Mouse (Mus musculus): ENCODE data around the gene Efcab12. TPM values are rescaled to one million over a fixed set of nuclear protein-coding genes. Genes with fewer than 3 reads are reported as not detected.

The Efcab12 gene
- total RNA-seq (2014; rRNA removed), result 3.2 and 3.8 TPM in 2 replicates
- 1.5 and 2.1 TPM in 2 replicates for polyA plus RNA-seq (2015; fragmentation: Nextera tagmentation; extraction: Ambion mirVana)

- peak; percentile 54 for TF ChIP-seq CTCF (IDR thresholded peaks at IDR 0.05)
- Histone ChIP-seq H3K36me3 (ENCODE audit: insufficient read depth, low read length) (no peaks in the 10 kb centered on the region), H3K4me1 (ENCODE audit: insufficient read depth, low read length) (no peaks in the 10 kb centered on the region), H3K9ac (replicated peaks; ENCODE audit: low read length, poor library complexity, severe bottlenecking) (0 out of 2 replicates have a peak within 1 kb of the TSS, but pooled peaks have one; percentile 1), H3K9me3 (ENCODE audit: low read length) (no peaks in the 10 kb centered on the region), H3K4me2 (ENCODE audit: low read depth, low read length, poor library complexity, severe bottlenecking) (peak within 1 kb of the TSS; percentile 56), H3K27ac (ENCODE audit: low read depth, low read length) (no peak within 1 kb of the TSS), H3K4me3 (ENCODE audit: low read depth, low read length) (peak within 1 kb of the TSS; percentile 32), H3K27me3 (ENCODE audit: insufficient read depth, low read length) (no peaks in the 10 kb centered on the region)
- WGBS, result 1% methylated on average over 19 of the region's 19 CpGs
- ATAC-seq (ENCODE audit: low FRiP score) (peak; percentile 93), DNase-seq (ENCODE audit: low spot score) (peak; percentile 86)
Observed at GRCm38 (mm10) chr6:115838161-115838597, at the start of gene Efcab12. Gene Efcab12, minus strand, starts transcription at chr6:115838412.

- WGBS, result 80% methylated on average over 4 of the region's 4 CpGs
- peaks cover 25% of the 10 kb centered on the region for H3K36me3 ChIP-seq (ENCODE audit: insufficient read depth, low read length)
- ATAC-seq (ENCODE audit: low FRiP score), result no peak
Observed at GRCm38 (mm10) chr6:115886894-115887293, 48.7 kb upstream of the Efcab12 start.

GRCm38 (mm10) chr6:115884018-115884417 lies 45.8 kb upstream of the Efcab12 start:
- H3K9me3 ChIP-seq (ENCODE audit: low read length), result no peaks in the 10 kb centered on the region
- no peak for TF ChIP-seq CTCF (IDR thresholded peaks at IDR 0.05)
- no peaks in the 10 kb centered on the region for H3K4me1 ChIP-seq (ENCODE audit: insufficient read depth, low read length)
- peaks cover 34% of the 10 kb centered on the region for H3K36me3 ChIP-seq (ENCODE audit: insufficient read depth, low read length)
- H3K9ac ChIP-seq (replicated peaks; ENCODE audit: low read length, poor library complexity, severe bottlenecking), result no peak overlapping the region
- no peak overlapping the region for H3K27ac ChIP-seq (ENCODE audit: low read depth, low read length)
- H3K4me2 ChIP-seq (ENCODE audit: low read depth, low read length, poor library complexity, severe bottlenecking), result no peak overlapping the region
- ATAC-seq (ENCODE audit: low FRiP score) (no peak), DNase-seq (ENCODE audit: low spot score) (no peak)
- no peak overlapping the region for H3K4me3 ChIP-seq (ENCODE audit: low read depth, low read length)
- H3K27me3 ChIP-seq (ENCODE audit: insufficient read depth, low read length), result no peaks in the 10 kb centered on the region

More at GRCm38 (mm10) chr6:115886894-115887293, 48.7 kb upstream of the Efcab12 start:
- Histone ChIP-seq H3K9me3 (ENCODE audit: low read length) (no peaks in the 10 kb centered on the region), H3K4me2 (ENCODE audit: low read depth, low read length, poor library complexity, severe bottlenecking) (no peak overlapping the region), H3K27me3 (ENCODE audit: insufficient read depth, low read length) (no peaks in the 10 kb centered on the region), H3K4me3 (ENCODE audit: low read depth, low read length) (no peak overlapping the region), H3K27ac (ENCODE audit: low read depth, low read length) (no peak overlapping the region), H3K4me1 (ENCODE audit: insufficient read depth, low read length) (no peaks in the 10 kb centered on the region), H3K9ac (replicated peaks; ENCODE audit: low read length, poor library complexity, severe bottlenecking) (no peak overlapping the region)
- no peak for DNase-seq (ENCODE audit: low spot score)
- TF ChIP-seq CTCF (IDR thresholded peaks at IDR 0.05), result no peak

DNA sequence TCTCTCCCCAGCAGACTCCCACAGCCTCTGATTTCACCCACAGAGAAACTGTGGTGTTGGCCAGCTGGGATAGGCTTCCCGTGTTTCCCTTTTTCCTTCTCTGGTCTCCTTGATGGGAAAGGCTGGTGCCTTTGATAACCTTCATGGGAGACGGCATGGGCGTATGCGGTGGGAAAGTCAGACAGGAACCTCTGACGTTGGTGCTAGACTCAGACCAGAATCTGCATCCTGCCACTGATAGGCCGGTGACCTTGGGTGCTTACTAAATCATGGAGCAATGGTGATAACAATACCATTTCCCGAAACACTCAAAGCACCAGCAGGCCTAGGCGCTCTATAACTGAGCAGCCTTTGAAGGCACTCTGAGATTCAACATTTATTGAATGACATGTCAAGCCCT lies 42.5 kb upstream of the Efcab12 start:
- Histone ChIP-seq H3K9me3 (ENCODE audit: low read length) (no peaks in the 10 kb centered on the region), H3K4me2 (ENCODE audit: low read depth, low read length, poor library complexity, severe bottlenecking) (no peak overlapping the region), H3K27ac (ENCODE audit: low read depth, low read length) (no peak overlapping the region), H3K4me3 (ENCODE audit: low read depth, low read length) (no peak overlapping the region), H3K36me3 (ENCODE audit: insufficient read depth, low read length) (peaks cover 43% of the 10 kb centered on the region), H3K4me1 (ENCODE audit: insufficient read depth, low read length) (no peaks in the 10 kb centered on the region), H3K27me3 (ENCODE audit: insufficient read depth, low read length) (no peaks in the 10 kb centered on the region), H3K9ac (replicated peaks; ENCODE audit: low read length, poor library complexity, severe bottlenecking) (no peak overlapping the region)
- 88% methylated on average over 8 of the region's 8 CpGs for WGBS
- TF ChIP-seq CTCF (IDR thresholded peaks at IDR 0.05), result no peak
- DNase-seq (ENCODE audit: low spot score), result no peak
- ATAC-seq (ENCODE audit: low FRiP score), result no peak

GRCm38 (mm10) chr6:115879736-115880135 lies 41.5 kb upstream of the Efcab12 start:
- Histone ChIP-seq H3K4me1 (ENCODE audit: insufficient read depth, low read length) (no peaks in the 10 kb centered on the region), H3K4me3 (ENCODE audit: low read depth, low read length) (no peak overlapping the region), H3K27ac (ENCODE audit: low read depth, low read length) (no peak overlapping the region), H3K9ac (replicated peaks; ENCODE audit: low read length, poor library complexity, severe bottlenecking) (no peak overlapping the region), H3K36me3 (ENCODE audit: insufficient read depth, low read length) (peaks cover 49% of the 10 kb centered on the region), H3K4me2 (ENCODE audit: low read depth, low read length, poor library complexity, severe bottlenecking) (no peak overlapping the region), H3K9me3 (ENCODE audit: low read length) (no peaks in the 10 kb centered on the region), H3K27me3 (ENCODE audit: insufficient read depth, low read length) (no peaks in the 10 kb centered on the region)
- DNase-seq (ENCODE audit: low spot score) (no peak), ATAC-seq (ENCODE audit: low FRiP score) (no peak)
- WGBS, result 83% methylated on average over 6 of the region's 6 CpGs
- TF ChIP-seq CTCF (IDR thresholded peaks at IDR 0.05), result no peak

DNA sequence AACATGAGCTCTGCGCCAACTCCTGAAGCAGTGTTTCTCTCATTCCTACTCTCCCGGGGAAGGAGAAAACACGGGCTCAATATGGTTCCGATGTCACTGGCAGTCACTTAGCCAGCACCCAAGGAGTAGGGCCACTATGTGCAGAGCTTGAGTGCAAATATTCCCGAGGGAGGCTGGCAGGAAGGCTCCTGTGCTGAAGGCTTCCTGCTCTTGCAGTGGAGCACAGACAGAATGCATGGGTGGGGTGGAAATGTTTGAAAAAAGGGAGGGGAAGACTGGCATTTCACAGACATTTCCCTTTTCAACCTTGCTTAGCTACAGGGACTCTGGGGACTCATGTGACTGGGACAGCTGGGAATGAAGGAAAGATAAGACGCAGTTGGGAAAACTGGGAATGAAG lies 40.5 kb upstream of the Efcab12 start:
- no peak for TF ChIP-seq CTCF (IDR thresholded peaks at IDR 0.05)
- H3K27me3 ChIP-seq (ENCODE audit: insufficient read depth, low read length), result no peaks in the 10 kb centered on the region
- no peak overlapping the region for H3K4me2 ChIP-seq (ENCODE audit: low read depth, low read length, poor library complexity, severe bottlenecking)
- H3K27ac ChIP-seq (ENCODE audit: low read depth, low read length), result no peak overlapping the region
- no peak overlapping the region for H3K4me3 ChIP-seq (ENCODE audit: low read depth, low read length)
- WGBS, result 87% methylated on average over 6 of the region's 6 CpGs
- H3K9ac ChIP-seq (replicated peaks; ENCODE audit: low read length, poor library complexity, severe bottlenecking), result no peak overlapping the region
- ATAC-seq (ENCODE audit: low FRiP score) (no peak), DNase-seq (ENCODE audit: low spot score) (no peak)
- H3K36me3 ChIP-seq (ENCODE audit: insufficient read depth, low read length), result peaks cover 44% of the 10 kb centered on the region
- H3K9me3 ChIP-seq (ENCODE audit: low read length), result no peaks in the 10 kb centered on the region
- H3K4me1 ChIP-seq (ENCODE audit: insufficient read depth, low read length), result no peaks in the 10 kb centered on the region

All from midbrain, postnatal 0 days (tissue).